Mouse (Mus musculus): ENCODE measurements around the gene Olfr548-ps1.
"Not testable (repeated sequence)": the region's sequence is repeated elsewhere in the genome, so short reads cannot be mapped to it uniquely, and the experiment has no call there.

Olfr548-ps1 gene
- long read RNA-seq, experiment 1, result 0 reads
- long read RNA-seq, experiment 2, result 0 reads

- intact Hi-C loops (cut with DNase I), result no loop called here
These were observed at the start of gene Olfr548-ps1 for GRCm38 (mm10) chr7:102540596-102540995. Olfr548-ps1 (plus strand) TSS chr7:102540896.

GRCm38 (mm10) chr7:102494416-102494815 lies 46.3 kb upstream of the Olfr548-ps1 start:
- intact Hi-C loops (cut with DNase I), result not testable (repeated sequence)

DNA sequence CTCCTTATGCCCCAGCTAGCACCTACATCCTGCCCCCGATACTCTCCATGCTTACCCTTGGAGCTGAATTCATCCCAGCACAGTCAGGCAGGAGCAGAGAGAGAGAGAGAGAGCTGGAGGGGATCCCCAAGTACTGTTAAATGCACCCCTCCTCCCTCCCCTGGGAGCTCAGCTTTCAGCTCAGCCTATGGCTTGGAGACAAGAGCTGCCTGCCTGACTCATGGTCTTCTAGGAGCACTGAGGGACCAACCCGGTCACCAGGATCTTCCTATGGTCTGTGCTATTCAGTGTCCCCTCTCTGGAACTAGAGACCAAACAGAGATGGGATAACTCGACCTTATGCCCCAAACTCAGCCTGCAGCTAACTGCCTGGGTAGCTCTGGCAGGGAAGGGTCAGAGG lies 41.2 kb upstream of the Olfr548-ps1 start, which contains the start of gene Olfr545:
Gene Olfr545, minus strand, starts transcription at position 101 of the 400 bp plus-strand sequence.
- intact Hi-C loops (cut with DNase I), result no loop called here

GRCm38 (mm10) chr7:102501986-102502385 lies 38.7 kb upstream of the Olfr548-ps1 start:
- intact Hi-C loops (cut with DNase I), result no loop called here

DNA sequence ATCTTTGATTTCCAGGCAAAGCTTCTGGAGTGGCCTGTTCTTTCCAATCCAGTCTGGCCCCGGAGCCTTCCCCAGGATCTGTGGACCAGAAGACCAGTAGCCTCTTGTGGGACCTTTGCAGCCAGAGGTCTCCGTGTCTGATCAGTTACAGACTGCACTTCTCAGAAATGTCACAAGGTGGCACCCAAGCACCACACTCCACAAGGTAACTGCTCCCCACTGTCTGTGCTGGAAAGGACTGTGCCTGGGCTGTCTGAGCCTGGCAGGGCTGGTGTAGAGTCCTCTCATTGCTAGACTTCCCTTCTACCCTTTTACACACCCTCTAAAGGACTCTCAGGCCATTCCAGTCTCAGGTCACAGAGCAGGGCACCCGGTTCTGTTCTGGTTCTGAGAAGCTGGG lies 33.8 kb upstream of the Olfr548-ps1 start:
- intact Hi-C loops (cut with DNase I), result no loop called here

DNA sequence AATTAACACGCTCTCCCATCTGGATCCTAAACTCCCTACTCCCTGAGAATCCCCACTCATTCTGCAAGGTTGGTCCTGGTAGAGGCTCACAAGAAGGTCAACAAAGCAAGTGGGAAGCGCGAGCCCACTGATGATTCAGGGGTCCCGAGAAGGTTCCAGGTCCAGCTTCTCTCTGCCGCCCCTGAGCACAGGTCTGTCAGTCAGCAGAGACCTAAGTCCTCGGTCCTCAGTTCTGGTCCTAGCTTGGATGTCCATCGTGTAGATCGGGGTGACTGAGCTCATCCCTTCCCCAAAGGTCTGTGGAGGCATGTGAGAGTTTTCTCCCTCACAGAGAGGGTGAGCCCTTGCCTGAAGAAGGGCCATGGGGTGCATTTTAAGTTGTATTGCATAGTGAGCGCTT lies 32.6 kb upstream of the Olfr548-ps1 start:
- intact Hi-C loops (cut with DNase I), result no loop called here

- intact Hi-C loops (cut with DNase I), result no loop called here
These were observed 32.0 kb upstream of the Olfr548-ps1 start for GRCm38 (mm10) chr7:102508666-102509065.

GRCm38 (mm10) chr7:102509726-102510125 lies 31.0 kb upstream of the Olfr548-ps1 start:
- intact Hi-C loops (cut with DNase I), result loop anchor here (5.0 kb wide), 1 partner anchor 408 kb away; the partner anchor contains the start of gene Olfr571

DNA sequence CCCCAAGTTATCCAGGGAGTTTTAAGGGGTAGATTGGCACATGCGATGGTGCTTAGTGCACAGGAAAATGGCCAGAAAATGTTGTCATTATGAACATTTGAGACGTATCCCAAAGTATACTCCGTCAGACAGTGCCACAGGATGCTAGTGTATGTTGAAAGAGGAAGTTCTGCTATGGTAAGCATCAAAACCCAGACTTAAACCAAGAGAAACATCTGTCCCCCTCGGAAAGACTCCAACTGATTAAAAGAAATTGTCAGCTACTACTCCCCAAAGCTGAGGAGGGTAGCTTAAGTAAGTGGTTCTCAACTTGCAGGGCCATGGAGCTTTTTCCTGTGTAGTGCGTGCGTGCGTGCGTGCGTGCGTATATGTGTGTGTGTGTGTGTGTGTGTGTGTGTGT lies 28.8 kb upstream of the Olfr548-ps1 start:
- intact Hi-C loops (cut with DNase I), result loop anchor here (5.0 kb wide), 1 partner anchor 405 kb away; the partner anchor contains the start of gene Olfr571

GRCm38 (mm10) chr7:102512814-102513435 lies 27.8 kb upstream of the Olfr548-ps1 start:
- intact Hi-C loops (cut with DNase I), result loop anchor here (5.0 kb wide), 1 partner anchor 404 kb away; the partner anchor contains the start of gene Olfr571

- intact Hi-C loops (cut with DNase I), result loop anchor here (2.0 to 5.0 kb wide), 2 partner anchors 123 to 403 kb away; partner anchors contain the start of gene Olfr571
These were observed 26.6 kb upstream of the Olfr548-ps1 start for GRCm38 (mm10) chr7:102514144-102514543.

DNA sequence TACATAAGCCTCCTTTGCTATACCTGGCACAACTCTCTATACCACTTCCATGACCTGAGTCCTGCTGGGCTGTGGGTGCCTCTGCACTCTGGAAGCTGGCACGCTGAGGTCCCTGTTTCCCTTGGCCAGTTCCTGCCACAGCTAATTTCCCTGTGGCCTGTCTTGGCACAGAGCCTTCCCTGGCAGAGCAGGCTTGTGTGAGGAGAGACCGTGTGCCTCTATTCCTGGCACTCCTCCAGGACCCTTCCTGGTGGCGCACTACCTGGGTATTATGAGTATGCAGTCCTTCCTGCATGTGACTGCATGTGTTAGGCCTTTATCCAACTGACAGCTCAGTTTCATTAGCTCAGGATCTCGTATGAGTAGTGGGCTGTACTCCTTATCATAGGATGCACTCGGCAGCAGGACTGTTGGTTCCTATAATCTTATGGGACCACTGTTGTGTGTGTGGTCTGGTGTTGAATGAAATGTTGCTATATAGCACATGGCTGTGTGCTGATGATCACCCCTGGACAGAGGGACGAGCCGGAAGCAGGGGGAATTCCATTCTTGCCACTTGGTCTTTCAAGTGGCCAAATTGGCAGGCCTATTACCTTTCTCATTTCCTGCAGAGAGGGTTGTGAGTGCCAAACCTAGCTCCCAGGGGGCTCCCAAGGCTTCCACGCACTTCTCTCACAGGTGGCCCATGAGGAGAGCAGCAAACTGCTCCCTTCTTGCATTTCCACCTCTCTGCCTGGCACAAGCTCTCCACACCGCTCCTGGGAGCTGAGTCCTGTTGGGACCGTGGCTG lies 24.2 kb upstream of the Olfr548-ps1 start:
- intact Hi-C loops (cut with DNase I), result no loop called here

- intact Hi-C loops (cut with DNase I), result no loop called here
These were observed 23.7 kb upstream of the Olfr548-ps1 start for GRCm38 (mm10) chr7:102517051-102517335.

GRCm38 (mm10) chr7:102529052-102529451 lies 11.6 kb upstream of the Olfr548-ps1 start:
- intact Hi-C loops (cut with DNase I), result no loop called here

DNA sequence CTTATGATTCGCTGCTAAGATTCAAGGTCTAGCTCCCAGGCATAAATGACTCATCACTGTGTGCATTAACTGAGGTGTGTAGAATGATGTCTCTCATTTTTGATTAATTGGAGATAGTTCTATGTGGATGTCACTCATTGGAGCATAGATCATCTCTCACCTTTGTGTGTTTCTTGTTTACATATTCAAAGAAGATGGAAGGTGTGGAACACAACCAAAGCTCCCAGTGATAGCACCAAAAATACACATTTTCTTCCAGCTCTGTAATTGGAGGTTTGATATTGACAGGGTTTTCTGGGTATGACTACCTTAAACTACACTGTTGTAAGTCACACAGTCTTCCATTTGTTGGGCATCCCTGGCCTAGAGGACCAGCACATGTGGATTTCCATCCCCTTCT lies 6.2 kb upstream of the Olfr548-ps1 start, which contains the start of gene Olfr547:
Gene Olfr547, plus strand, starts transcription at position 301 of the 400 bp plus-strand sequence.
- intact Hi-C loops (cut with DNase I), result no loop called here

GRCm38 (mm10) chr7:102541251-102541650 lies 555 bp downstream of the Olfr548-ps1 start:
- intact Hi-C loops (cut with DNase I), result no loop called here

DNA sequence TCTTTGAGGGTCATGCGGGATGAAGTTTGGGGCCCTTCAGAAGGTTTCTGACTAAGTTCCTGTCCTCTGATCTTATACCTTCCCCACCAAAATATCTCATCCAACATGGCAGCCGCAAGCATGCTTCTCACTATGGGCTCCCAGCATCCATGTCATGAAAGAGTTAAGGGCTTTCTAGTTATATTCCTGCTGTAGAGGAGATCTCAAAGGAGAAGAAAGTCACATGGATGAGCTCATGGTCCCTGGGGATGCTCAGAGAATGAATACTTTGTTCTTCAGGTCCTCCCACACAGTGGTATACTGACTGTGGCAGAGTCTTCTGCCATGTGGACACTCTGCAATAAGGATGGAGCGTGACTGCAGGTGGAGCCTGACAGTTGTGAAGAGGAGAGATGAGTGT lies 8.9 kb downstream of the Olfr548-ps1 start, which contains the start of gene Olfr549:
Gene Olfr549, plus strand, starts transcription at position 301 of the 400 bp plus-strand sequence.
- intact Hi-C loops (cut with DNase I), result no loop called here

DNA sequence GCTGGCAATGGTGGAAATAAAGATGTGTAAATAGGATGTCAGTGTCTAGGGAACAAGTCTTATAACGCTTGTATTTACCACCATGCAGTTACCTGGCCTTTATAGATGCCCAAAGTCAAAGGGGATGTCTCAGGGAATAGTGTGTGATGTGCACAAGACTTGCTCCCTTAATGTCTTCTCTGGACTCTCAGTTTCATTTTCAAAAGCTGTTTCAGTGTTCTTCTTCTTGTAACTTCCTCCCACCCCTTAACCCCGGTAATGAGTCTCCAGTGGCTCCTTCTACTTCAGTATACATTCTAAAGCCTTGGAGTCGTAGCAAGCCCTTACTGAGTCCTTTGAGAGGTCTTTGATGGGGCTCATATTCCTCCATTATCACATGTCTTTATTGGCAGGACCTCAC lies 12.6 kb downstream of the Olfr548-ps1 start:
- intact Hi-C loops (cut with DNase I), result no loop called here

- intact Hi-C loops (cut with DNase I), result no loop called here
These were observed 24.6 kb downstream of the Olfr548-ps1 start, which contains the start of gene Trim21 for GRCm38 (mm10) chr7:102564999-102565997. Trim21 (minus strand) TSS chr7:102565486.

- intact Hi-C loops (cut with DNase I), result no loop called here
These were observed 25.5 kb downstream of the Olfr548-ps1 start for GRCm38 (mm10) chr7:102566219-102566618.

GRCm38 (mm10) chr7:102571142-102571541 lies 30.4 kb downstream of the Olfr548-ps1 start, which contains the start of gene Olfr550:
Olfr550 (plus strand) TSS chr7:102571442.
- intact Hi-C loops (cut with DNase I), result no loop called here
